Mouse (Mus musculus) MEL-GATA-1-ER (cell line): ENCODE data around the gene Afg3l1.
"Not testable (repeated sequence)": the region's sequence is repeated elsewhere in the genome, so short reads cannot be mapped to it uniquely, and the experiment has no call there.

Source experiments
- DNase-seq: peaks from one replicate; pipeline ENCODE4 v3.0.0-alpha.2; 2012; ENCODE audit warnings: low read depth; ENCODE audit errors: extremely low read depth

Gene Afg3l1

DNA sequence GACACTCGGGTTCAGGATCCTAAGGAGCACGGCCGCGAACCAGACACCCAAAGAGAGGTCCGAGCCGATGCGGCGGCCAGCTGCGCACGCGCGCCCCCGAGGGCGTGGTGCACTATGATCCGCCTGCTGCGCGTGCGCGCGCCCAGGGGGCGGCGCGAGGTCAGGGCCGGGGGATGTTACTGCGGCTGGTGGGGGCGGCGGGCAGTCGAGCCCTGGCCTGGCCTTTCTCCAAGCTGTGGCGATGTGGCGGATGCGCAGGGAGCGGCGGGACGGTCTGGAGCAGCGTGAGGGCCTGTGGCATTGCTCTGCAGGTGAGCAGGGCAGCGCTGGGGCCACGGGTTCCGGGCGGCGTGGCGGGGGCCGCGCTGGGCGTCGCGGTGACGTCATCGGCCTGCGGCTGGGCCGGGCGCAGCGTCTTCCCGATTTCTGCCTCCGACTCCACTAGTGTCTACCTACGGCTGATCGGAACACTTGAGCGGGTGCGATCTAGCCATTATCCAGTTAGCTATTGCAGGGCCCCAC lies at the start of gene Afg3l1:
Gene Afg3l1, plus strand, starts transcription at position 167 of the 522 bp plus-strand sequence.
- peak; percentile 45 for DNase-seq

DNA sequence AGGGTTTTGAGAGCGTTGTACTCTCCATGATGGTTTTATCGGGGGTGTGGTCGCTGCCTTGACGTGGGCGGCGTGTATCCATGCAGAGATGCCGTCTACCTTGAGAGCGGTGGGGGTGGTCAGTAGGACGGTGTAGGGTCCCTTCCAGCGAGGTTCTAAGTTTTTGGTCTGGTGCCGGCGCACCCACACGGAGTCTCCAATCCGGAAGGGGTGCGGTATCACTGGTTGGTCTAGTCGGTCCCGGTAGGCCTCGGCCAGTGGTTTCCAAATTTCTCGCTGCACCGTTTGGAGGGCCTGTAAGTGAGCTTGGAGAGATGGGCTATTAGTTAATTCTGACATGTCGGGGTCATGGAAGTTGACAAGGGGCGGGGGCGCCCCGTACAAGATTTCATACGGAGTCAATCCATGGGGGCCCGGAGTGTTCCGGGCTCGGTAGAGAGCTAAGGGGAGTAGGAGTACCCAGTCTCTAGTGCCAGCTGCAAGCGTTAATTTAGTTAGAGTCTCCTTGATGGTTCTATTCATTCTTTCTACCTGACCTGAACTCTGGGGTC lies 49.3 kb upstream of the Afg3l1 start:
- DNase-seq: no peak

DNA sequence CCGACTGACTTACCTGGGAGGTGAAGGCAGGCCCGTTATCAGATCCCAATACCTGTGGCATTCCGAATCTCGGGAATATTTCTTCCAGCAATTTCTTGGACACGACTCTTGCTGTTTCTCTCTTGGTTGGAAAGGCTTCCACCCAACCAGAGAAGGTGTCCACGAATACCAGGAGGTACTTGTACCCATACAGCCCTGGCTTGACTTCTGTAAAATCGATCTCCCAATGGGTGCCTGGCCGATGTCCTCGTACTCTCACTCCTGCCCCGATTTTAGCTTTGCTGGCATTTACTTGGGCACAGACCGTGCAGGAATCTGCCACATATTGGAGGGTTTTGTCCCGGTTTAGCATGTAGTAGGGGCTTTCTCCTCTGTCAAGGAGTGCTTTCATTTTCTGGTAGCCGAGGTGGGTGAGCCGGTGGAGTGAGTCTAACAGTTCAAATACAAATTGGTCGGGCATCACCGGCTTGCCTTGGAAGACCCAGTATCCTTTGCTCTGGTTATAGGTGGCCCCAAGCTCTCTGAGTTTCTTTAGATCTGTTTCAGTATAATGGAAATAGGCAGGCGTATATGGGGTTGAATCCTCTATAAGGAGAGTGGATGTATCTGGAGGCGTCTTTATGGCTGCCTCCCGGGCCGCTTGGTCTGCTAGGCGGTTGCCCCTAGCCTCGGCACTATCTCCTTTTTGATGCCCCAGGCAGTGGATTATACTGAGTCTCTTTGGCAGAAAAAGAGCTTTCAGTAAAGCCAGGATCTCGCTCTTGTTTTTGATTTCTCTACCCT lies 48.6 kb upstream of the Afg3l1 start:
- no peak for DNase-seq

DNA sequence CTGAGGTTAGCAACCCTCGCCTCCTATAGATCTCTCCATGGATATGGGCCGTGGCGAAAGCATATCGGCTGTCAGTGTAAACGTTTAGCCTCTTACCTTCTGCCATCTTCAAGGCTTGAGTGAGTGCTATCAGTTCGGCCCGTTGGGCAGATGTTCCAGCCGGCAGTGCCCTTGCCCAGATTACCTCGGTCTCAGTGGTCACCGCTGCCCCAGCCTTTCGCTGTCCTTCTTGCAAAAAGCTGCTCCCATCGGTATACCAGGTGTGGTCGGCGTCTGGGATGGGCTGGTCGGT lies 48.0 kb upstream of the Afg3l1 start:
- DNase-seq: not testable (repeated sequence)

DNA sequence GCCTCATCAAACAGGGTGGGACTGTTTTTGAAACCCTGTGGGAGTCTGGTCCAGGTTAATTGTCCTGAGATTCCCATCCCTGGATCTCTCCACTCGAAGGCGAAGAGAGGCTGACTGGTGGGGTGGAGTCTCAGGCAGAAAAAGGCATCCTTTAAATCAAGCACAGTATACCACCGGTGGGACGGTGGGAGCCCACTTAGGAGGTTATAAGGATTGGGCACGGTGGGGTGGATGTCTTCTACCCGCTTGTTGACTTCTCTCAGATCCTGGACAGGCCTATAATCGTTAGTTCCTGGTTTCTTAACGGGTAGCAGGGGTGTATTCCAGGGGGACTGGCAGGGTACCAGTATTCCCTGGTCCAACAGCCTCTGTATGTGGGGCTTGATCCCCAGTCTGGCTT lies 46.8 kb upstream of the Afg3l1 start:
- DNase-seq: not testable (repeated sequence)

DNA sequence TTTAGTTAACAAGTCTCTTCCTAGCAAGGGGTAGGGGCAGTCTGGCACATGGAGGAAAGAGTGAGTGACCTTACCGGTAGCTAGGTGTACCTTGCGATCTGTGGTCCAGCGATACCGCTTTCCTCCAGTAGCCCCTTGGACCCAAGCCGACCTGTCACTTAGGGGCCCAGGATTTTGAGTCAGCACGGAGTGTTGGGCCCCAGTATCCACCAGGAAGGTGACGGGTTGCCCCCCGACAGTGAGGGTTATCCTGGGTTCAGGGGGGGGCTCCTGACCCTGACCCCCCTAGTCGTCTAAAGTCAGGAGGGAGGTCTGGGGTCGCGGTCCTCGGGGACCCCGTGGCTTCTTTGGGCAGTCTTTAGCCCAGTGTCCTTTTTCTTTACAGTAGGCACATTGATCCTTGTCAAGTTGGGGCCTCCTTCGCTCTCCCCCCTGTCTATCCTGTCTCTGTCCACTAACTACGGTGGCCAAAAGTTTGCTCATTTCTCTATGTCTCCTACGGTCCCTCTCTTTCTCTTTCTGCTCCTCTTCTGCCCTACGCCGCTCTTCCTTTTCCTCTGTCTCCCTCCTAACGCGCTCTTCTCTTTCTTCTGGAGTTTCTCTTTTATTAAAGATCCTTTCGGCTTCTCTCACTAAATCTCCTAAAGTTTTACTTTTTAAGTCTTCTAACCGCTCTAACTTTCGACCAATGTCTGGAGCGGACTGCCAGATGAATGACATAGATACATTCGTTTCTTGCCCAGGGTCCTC lies 45.9 kb upstream of the Afg3l1 start:
- no peak for DNase-seq

DNA sequence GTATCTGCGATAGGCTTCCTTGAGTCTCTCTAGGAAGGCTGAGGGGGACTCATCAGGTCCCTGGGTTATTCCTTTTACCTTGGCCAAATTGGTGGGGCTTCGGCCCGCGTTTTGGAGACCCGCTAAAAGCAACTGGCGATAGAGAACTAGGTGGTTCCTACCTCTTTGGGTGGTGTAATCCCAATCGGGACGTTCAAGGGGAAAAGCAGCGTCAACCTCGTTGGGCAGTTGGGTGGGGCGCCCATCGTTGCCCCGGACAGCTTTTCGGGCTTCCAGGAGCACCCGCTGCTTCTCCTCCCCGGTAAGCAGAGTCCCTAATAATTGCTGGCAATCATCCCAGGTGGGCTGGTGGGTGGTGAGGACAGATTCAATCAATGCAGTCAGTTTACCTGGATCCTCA lies 45.3 kb upstream of the Afg3l1 start:
- no peak for DNase-seq

DNA sequence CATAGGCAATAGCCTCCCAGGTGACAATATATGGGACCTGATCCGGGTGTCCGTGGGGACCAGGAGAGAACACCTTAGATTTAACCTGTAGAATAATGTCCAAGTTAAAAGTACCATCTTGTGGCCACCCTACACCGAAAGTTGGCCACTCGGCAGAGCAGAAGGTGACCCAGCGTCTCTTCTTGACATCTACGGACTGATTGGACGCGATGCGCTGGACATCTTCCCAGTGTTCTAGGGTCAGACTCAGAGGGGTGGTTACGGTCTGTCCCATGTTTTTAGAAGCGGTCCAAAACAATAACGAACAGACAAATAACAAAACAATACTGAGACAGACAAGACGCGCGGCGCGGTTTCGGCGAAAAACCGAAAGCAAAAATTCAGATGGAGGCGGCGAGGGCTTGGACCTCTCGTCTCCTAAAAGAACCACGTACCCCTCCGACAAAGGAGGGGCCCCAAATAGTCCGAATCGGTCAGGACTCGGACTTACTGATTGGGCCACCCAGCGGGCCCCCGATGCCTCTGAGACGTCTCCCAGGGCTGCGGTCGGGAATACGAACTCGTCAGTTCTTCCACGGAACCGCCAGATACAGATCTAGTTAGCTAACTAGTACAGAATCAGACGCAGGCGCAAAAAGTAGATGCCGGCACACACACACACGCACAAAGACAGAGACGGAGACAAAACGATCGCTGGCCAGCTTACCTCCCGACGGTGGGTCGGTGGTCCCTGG lies 44.3 kb upstream of the Afg3l1 start:
- DNase-seq: not testable (repeated sequence)

DNA sequence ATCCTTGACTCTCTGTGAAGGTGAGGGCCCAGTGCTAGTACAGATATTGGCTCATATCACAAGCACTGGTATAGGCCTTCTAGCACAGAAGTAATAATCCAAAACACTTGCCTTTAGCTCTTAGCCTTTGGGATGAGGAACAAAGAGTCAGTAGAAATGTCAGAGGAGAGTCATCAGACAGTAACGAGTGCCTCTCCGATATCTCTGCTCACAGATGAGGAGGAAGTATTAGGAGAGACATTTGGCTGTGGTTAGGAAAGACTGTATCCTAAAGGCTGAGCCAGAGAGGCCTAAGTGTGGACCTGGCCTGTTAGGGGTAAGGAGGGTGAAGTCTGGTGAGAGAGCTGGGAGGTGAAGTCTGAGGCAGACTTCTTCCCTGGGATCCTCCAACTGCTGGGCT lies 35.9 kb upstream of the Afg3l1 start:
- DNase-seq: peak; percentile 87

DNA sequence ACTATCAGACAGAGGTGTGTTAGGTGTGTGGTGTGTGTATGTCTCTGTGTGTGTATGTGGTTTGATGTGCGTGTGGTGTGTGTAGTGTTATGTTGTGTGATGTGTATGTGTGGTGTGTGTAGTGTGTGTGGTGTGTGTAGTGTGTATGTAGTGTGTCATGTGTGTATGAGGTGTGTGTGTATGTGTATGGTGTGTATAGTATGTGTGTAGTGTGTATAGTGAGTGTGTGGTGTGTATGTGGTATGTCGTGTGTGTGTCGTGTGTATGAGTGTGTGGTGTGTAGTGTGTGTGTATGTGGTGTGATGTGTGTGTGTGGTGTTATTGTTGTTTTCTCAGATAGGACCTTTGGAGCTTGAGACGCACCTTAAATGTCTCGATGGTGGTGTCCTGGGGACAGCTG lies 35.4 kb upstream of the Afg3l1 start:
- no peak for DNase-seq

DNA sequence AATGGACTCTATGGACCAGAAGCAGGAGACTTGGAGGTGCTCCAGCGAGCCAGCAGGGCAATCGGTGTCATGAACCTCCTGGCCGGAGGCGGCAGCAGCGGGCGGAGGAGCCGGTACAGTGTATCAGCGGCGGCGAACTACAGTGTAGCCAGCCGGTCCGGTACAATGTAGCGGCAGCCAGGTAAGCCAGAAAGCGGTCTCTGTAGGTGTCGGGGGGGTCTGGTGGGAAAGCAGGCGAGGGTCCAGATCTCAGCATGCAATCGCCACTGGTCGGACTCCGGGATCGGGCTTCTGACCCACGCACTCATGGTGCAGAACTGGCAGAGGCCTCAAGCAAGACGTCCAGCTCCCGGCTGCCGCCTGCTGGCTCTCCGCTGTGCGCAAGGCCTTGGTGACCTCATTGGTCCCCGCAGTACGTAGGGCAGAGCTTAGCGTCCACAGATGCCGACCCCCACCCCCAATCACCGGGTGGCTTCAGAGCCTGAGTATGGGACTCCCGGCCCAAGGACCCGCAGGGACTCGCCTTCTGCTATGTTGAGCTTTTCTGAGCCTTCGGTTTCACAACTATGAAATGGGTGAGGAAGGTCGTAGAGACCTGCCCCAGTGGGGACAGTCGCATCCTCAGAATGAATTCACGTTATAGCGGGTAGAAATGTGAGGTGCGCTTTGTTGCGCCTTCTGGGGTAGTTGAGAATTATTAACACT lies 34.7 kb upstream of the Afg3l1 start:
- DNase-seq: peak; percentile 83

DNA sequence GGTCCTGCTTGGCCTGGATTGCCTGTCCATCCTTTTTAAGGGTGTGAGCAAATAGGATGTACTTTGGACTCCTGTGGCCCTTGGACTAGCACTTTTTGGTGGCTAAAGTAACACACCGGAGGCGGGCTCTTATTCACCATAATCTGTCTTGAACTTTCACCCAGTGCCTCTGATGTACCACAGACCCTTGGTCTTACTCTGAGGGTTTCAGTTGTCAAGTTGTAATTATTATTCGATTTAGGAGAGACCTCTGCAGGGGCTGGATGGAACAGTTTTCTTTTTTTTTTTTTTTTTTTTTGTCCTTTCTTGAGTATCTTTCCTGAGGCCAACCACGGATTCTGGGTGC lies 34.2 kb upstream of the Afg3l1 start:
- DNase-seq: no peak

DNA sequence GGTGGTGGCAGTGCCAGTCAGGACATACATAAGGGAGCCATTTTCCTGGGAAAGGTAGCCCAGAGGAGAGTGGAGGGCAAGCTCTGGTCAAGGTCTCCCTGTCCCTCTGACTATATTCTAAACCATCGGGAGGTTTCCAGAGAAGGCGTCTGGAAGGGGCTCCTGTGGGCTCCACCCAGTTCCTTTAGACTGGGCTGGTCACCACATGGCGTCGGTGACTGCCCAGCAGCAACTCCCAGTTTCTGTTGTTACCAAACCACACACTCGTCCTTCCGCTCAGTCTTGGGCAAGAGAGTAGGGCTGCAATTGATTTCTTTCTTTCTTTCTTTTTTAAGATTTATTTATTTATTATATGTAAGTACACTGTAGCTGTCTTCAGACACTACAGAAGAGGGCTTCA lies 33.6 kb upstream of the Afg3l1 start:
- no peak for DNase-seq

DNA sequence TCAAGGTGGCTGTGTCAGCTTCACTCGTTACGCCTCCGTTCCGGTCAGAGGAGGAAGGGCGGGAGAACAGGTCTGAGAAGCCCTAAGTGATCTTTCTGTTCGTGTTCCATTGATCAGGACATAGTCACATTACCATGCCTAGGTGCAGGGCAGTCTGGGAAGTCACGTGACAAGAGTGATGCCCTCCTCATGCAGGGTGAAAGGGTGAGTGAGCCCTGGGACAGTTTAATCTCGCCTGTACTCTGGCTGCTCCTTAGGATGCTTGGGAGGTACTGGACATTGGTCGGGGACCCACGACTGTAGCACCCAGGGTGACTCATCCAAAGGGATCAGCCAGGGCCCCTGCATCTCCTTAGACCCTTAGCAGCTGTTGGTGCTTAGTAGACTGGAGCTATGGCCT lies 31.7 kb upstream of the Afg3l1 start:
- no peak for DNase-seq

DNA sequence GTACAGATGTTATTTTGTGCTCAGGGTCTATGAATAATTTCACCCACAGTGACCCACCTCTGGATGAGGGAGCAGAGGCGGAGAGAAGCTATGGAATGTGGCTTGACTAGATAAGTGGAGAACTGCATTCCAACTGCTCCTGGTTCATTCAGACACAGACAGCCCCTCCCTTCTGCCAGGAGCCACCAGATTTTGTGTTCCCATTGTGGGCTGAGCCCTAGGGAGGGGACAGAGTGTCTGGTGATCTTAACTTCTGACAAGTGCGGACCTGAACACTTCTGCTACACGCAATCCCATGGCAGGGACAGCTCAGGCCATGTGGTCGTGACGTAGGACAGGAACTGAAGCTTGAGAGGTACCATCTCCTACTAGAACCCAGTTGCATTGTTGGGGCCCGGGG lies 30.9 kb upstream of the Afg3l1 start:
- no peak for DNase-seq

DNA sequence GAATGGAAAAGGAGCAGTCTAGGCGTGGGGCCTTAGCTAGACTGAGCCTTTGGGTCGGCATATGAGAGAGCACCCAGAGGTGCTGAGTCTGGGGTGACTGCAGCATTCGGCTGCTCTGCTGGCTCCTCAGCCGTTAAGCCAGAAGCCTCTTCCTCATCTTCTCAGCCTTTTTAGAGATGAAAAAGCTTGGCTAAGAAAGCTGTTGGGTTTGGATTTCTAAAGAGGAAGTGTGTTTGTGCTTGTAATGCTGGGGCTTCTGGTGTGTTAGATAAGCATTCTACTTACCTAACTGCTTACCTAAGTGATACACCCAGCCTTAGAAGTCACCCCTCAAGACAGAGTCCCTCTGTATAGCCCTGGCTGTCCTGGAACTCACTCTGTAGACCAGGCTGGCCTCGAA lies 26.9 kb upstream of the Afg3l1 start:
- DNase-seq: peak; percentile 98

DNA sequence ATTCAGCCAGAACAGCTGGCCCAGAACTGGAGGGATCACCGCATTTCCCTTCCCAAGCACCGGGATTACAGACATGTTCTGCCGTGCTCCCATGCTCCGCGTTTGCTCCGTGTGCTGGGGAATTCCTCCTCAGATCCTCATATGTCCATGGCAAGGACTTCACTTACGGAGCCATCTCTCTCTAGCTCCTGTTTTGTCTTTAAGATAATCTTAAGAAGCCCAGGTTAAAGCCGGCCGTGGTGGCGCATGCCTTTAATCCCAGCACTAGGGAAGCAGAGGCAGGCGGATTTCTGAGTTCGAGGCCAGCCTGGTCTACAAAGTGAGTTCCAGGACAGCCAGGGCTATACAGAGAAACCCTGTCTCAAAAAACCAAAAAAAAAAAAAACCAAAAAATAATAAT lies 26.0 kb upstream of the Afg3l1 start:
- DNase-seq: not testable (repeated sequence)

DNA sequence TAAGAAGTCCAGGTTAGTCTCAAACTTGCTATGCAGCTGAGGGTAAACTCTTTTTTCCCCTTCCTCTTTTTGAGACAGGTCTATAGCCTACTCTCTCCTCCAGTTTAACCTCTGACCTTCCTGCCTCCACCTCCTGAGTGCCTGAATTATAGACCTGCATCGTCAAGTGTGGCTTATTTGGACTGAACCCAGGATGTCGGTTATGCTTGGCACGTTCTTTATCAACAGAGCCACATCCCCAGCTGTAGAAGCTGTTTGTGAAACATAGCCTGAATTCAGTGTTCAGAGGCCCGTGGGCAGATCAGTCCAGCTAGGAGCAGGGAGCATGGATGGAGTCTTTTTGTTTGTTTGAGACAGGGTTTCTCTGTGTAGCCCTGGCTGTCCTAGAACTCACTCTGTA lies 25.6 kb upstream of the Afg3l1 start:
- DNase-seq: peak; percentile 73

DNA sequence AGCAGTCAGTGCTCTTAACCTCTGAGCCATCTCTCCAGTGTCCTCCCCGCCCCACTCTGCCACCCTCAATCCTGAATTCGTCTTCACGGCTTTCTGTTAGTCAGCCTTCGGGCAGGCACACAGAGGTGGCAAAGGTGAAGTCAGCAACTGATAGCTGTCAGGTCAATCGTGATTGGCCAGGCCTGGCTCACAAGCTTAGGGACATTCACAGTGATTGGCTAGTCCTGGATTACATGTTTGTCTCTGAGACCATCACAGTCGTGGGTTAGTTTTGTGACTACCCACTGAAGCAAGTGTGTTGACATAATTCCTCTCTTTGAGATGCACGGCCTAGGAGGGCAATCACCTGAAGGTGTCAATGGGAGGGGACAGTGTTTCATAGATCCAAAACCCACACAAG lies 24.4 kb upstream of the Afg3l1 start:
- no peak for DNase-seq

DNA sequence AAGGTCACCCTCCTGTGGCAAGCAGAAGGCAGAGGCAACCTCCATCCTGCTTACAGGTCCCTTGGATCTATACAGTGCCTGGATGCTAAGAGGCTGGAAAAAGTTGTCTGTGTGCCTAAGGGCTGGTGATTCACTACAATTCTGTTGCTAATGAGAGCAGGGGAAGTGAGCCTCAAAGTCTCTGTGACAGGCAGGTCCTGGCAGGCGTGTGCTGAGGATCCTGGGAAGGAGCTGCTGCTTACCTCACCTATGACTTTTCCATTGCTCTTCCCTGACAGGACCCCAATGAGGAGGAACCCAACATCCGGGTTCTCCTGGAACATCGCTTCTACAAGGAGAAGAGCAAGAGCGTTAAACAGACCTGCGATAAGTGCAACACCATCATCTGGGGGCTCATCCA lies 23.8 kb upstream of the Afg3l1 start:
- DNase-seq: no peak

DNA sequence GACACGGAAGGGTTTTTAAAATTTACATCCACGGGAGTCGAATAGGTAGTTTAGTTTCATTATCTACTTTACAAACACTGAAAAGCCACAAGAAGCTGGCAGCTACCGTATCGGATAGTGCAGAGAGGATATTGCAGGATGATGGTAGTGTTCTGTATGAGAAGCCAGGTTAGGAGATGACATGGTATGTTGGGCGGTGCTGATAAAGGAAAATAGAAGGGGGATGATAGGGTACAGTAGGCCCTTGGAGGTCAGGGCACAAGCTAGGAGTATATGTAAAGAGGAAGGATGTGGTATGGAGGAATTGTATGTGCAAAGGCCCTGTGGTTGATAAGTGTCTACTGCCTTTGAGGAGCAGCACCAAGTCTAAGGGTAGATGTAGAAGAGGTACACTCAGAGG lies 23.1 kb upstream of the Afg3l1 start:
- peak; percentile 95 for DNase-seq
